Mouse (Mus musculus) hindbrain, embryonic 14.5 days (tissue): ENCODE measurements around the gene Thsd7a. TPM values are rescaled to one million over a fixed set of nuclear protein-coding genes. Genes with fewer than 3 reads are reported as not detected.

Source experiments
- ATAC-seq: fragments of 200-750 bp; cut with Nextera tagmentation; 2 replicates; pipeline ENCODE4 v1.8.0; 2017; ENCODE audit warnings: moderate number of reproducible peaks, mild to moderate bottlenecking, moderate TSS enrichment, moderate library complexity; ENCODE audit not compliant: low FRiP score
- DNase-seq: peaks from one replicate; pipeline ENCODE4 v3.0.0-alpha.2; 2015; ENCODE audit warnings: low spot score
- H3K27ac ChIP-seq: fragments of 300-500 bp; sonication (generic); 2 replicates; pipeline ENCODE4 v1.5.1; 2014; ENCODE audit warnings: mild to moderate bottlenecking, moderate library complexity
- H3K27me3 ChIP-seq: fragments of 300-500 bp; sonication (generic); 2 replicates; pipeline ENCODE4 v1.6.1; 2014; ENCODE audit warnings: mild to moderate bottlenecking, low read length, mixed read lengths; ENCODE audit not compliant: control insufficient read depth, insufficient read depth
- H3K36me3 ChIP-seq: fragments of 300-500 bp; sonication (generic); replicated peaks from 2 replicates; pipeline ENCODE4 v1.6.1; 2014; ENCODE audit not compliant: control insufficient read depth, insufficient read depth
- H3K4me1 ChIP-seq: fragments of 300-500 bp; sonication (generic); replicated peaks from 2 replicates; pipeline ENCODE4 v1.6.1; 2014; ENCODE audit warnings: antibody characterized with exemption, low read length, mixed read lengths; ENCODE audit not compliant: control insufficient read depth, insufficient read depth
- H3K4me2 ChIP-seq: fragments of 300-500 bp; sonication (generic); replicated peaks from 2 replicates; pipeline ENCODE4 v1.6.1; 2014; ENCODE audit warnings: mild to moderate bottlenecking, moderate library complexity
- H3K4me3 ChIP-seq: fragments of 300-500 bp; sonication (generic); replicated peaks from 2 replicates; pipeline ENCODE4 v1.5.1; 2014; ENCODE audit warnings: mild to moderate bottlenecking, low read length
- H3K9ac ChIP-seq: fragments of 300-500 bp; sonication (generic); 2 replicates; pipeline ENCODE4 v1.6.1; 2014
- H3K9me3 ChIP-seq: fragments of 300-500 bp; sonication (generic); 2 replicates; pipeline ENCODE4 v1.6.1; 2016; ENCODE audit warnings: low read length; ENCODE audit not compliant: control insufficient read depth
- WGBS: fragments of 180-500 bp; shearing (Covaris S2); extraction: QIAGEN DNeasy Blood & Tissue Kit; methylation state at CpG from one replicate; pipeline ENCODE4 v1.1.7; 2014; 5-methylcytosine and 5-hydroxymethylcytosine counted together
- polyA plus RNA-seq: library from polyadenylated mRNA; unstranded; fragments of >200 nt; fragmentation: Nextera tagmentation; extraction: Ambion mirVana; gene quantifications from 2 replicates; pipeline ENCODE4 v1.2.1, GENCODE M21; 2014

Gene Thsd7a
- polyA plus RNA-seq, 1 experiment from 2014 or later: 33.4 TPM

- H3K9me3 ChIP-seq: peaks cover 7% of the 10 kb centered on the region; the same call in 1 of the 2 replicates
Observed at GRCm38 (mm10) chr6:12759328-12760193, 10.4 kb upstream of the Thsd7a start.

GRCm38 (mm10) chr6:12752297-12752696 is 3.1 kb upstream of the Thsd7a start:
- ATAC-seq (no peak), DNase-seq (peak; percentile 36)
- Histone ChIP-seq H3K9ac (no peak overlapping the region), H3K9me3 (peaks cover 5% of the 10 kb centered on the region; the same call in 1 of the 2 replicates), H3K4me1 (peaks cover 11% of the 10 kb centered on the region), H3K4me3 (no peak overlapping the region), H3K4me2 (no peak overlapping the region), H3K27ac (no peak overlapping the region), H3K36me3 (no peaks in the 10 kb centered on the region), H3K27me3 (no peaks in the 10 kb centered on the region)

More at GRCm38 (mm10) chr6:12759328-12760193, 10.4 kb upstream of the Thsd7a start:
- H3K9ac ChIP-seq: no peak overlapping the region
- ATAC-seq (no peak), DNase-seq (no peak)
- H3K27ac ChIP-seq: no peak overlapping the region
- H3K4me3 ChIP-seq: no peak overlapping the region
- H3K4me2 ChIP-seq: no peak overlapping the region
- no peaks in the 10 kb centered on the region for H3K4me1 ChIP-seq
- WGBS: 76% methylated on average over 8 of the region's 8 CpGs
- no peaks in the 10 kb centered on the region for H3K36me3 ChIP-seq
- no peaks in the 10 kb centered on the region for H3K27me3 ChIP-seq

GRCm38 (mm10) chr6:12750441-12750840 is 1.2 kb upstream of the Thsd7a start:
- ATAC-seq (no peak), DNase-seq (peak; percentile 28)
- peak overlapping the region; percentile 10; the same call in 1 of the 2 replicates for H3K9ac ChIP-seq
- H3K27me3 ChIP-seq: no peaks in the 10 kb centered on the region
- H3K36me3 ChIP-seq: no peaks in the 10 kb centered on the region
- peak overlapping the region; percentile 99 for H3K27ac ChIP-seq
- H3K4me2 ChIP-seq: no peak overlapping the region
- 6% methylated on average over 2 of the region's 2 CpGs for WGBS
- no peak overlapping the region for H3K4me3 ChIP-seq
- H3K9me3 ChIP-seq: no peaks in the 10 kb centered on the region; the same call in 1 of the 2 replicates
- peaks cover 18% of the 10 kb centered on the region for H3K4me1 ChIP-seq

GRCm38 (mm10) chr6:12749531-12750210 is 461 bp upstream of the Thsd7a start:
- Histone ChIP-seq H3K4me1 (peaks cover 18% of the 10 kb centered on the region), H3K27me3 (no peaks in the 10 kb centered on the region), H3K36me3 (no peaks in the 10 kb centered on the region), H3K4me3 (peak overlapping the region; percentile 60), H3K27ac (peak overlapping the region; percentile 99), H3K9ac (peak overlapping the region; percentile 92), H3K9me3 (no peaks in the 10 kb centered on the region; the same call in 1 of the 2 replicates), H3K4me2 (peak overlapping the region; percentile 70)
- 5% methylated on average over 12 of the region's 12 CpGs for WGBS
- ATAC-seq (no peak), DNase-seq (no peak)

- Histone ChIP-seq H3K4me3 (peak overlapping the region; percentile 60), H3K27ac (peak overlapping the region; percentile 99), H3K9ac (peak overlapping the region; percentile 92), H3K27me3 (no peaks in the 10 kb centered on the region), H3K9me3 (no peaks in the 10 kb centered on the region; the same call in 1 of the 2 replicates), H3K36me3 (no peaks in the 10 kb centered on the region), H3K4me1 (peaks cover 18% of the 10 kb centered on the region), H3K4me2 (peak overlapping the region; percentile 70)
- ATAC-seq (no peak; the same call in 1 of the 2 replicates), DNase-seq (no peak)
- under 1% methylated on average over 6 of the region's 6 CpGs for WGBS
Observed at GRCm38 (mm10) chr6:12748454-12748786, 790 bp downstream of the Thsd7a start.

GRCm38 (mm10) chr6:12747856-12748450 is 1.3 kb downstream of the Thsd7a start:
- DNase-seq: peak; percentile 60
- H3K9me3 ChIP-seq: no peaks in the 10 kb centered on the region; the same call in 1 of the 2 replicates
- H3K27ac ChIP-seq: peak overlapping the region; percentile 99
- no peaks in the 10 kb centered on the region for H3K27me3 ChIP-seq
- peak overlapping the region; percentile 70 for H3K4me2 ChIP-seq
- H3K4me3 ChIP-seq: peak overlapping the region; percentile 60
- no peak; the same call in 1 of the 2 replicates for ATAC-seq
- peak overlapping the region; percentile 92 for H3K9ac ChIP-seq
- H3K4me1 ChIP-seq: peaks cover 18% of the 10 kb centered on the region
- 4% methylated on average over 11 of the region's 11 CpGs for WGBS
- H3K36me3 ChIP-seq: no peaks in the 10 kb centered on the region

- no peak overlapping the region for H3K4me2 ChIP-seq
Observed at GRCm38 (mm10) chr6:12742791-12743190, 6.4 kb downstream of the Thsd7a start.

GRCm38 (mm10) chr6:12733924-12734323 is 15.3 kb downstream of the Thsd7a start:
- Histone ChIP-seq H3K9me3 (peaks cover 10% of the 10 kb centered on the region; the same call in 1 of the 2 replicates), H3K27me3 (no peaks in the 10 kb centered on the region), H3K4me3 (no peak overlapping the region), H3K9ac (no peak overlapping the region), H3K4me1 (peaks cover 7% of the 10 kb centered on the region; the same call in 1 of the 2 replicates), H3K27ac (no peak overlapping the region), H3K36me3 (no peaks in the 10 kb centered on the region; the same call in 1 of the 2 replicates), H3K4me2 (no peak overlapping the region)
- ATAC-seq (no peak), DNase-seq (no peak)
- 84% methylated on average over 3 of the region's 3 CpGs for WGBS

More at GRCm38 (mm10) chr6:12742791-12743190, 6.4 kb downstream of the Thsd7a start:
- Histone ChIP-seq H3K36me3 (no peaks in the 10 kb centered on the region), H3K4me3 (no peak overlapping the region), H3K9ac (no peak overlapping the region), H3K9me3 (no peaks in the 10 kb centered on the region; the same call in 1 of the 2 replicates), H3K4me1 (0 out of 2 replicates have a peak, but pooled peaks cover 10% of the 10 kb centered on the region), H3K27ac (no peak overlapping the region), H3K27me3 (no peaks in the 10 kb centered on the region)
- WGBS: 89% methylated on average over 4 of the region's 4 CpGs
- DNase-seq: no peak
- no peak for ATAC-seq

GRCm38 (mm10) chr6:12716071-12716470 is 33.1 kb downstream of the Thsd7a start:
- 94% methylated on average over 8 of the region's 8 CpGs for WGBS
- ATAC-seq (no peak), DNase-seq (no peak)
- no peak overlapping the region for H3K4me2 ChIP-seq
- H3K27ac ChIP-seq: no peak overlapping the region
- no peaks in the 10 kb centered on the region for H3K36me3 ChIP-seq
- no peak overlapping the region for H3K4me3 ChIP-seq
- 0 out of 2 replicates have a peak, but pooled peaks cover 3% of the 10 kb centered on the region for H3K4me1 ChIP-seq
- H3K27me3 ChIP-seq: no peaks in the 10 kb centered on the region
- no peaks in the 10 kb centered on the region for H3K9me3 ChIP-seq
- no peak overlapping the region for H3K9ac ChIP-seq
